Comparison of ENCODE assay signal across 11 mouse cellular contexts in genomic region chr19:29524614-29525013, GRCm38 (mm10). TPM values are rescaled to one million over a fixed set of nuclear protein-coding genes. Genes with fewer than 3 reads are reported as not detected.
DNase-seq lines count a peak whose midpoint lies in the region; ATAC-seq lines count a peak whose summit lies in the region.
"Had no signal": no experiment of that assay in that cellular context is flagged by ENCODE, and none has a peak within 500 bp of the region (broad histone marks: within the 10 kb centered on the region; RNA-seq: fewer than 3 reads in every experiment).

No protein-coding gene starts in this region.

- no peak overlapping the region for H3K27ac ChIP-seq in midbrain, embryonic 16.5 days (ENCODE audit: low read length)
- H3K27ac ChIP-seq: heart, embryonic 13.5 days; macrophage; neural tube, embryonic 12.5 days had no signal

- peaks cover 14% of the 10 kb centered on the region for H3K4me1 ChIP-seq in midbrain, embryonic 16.5 days (ENCODE audit: control insufficient read depth, insufficient read depth, low read length)

- intact Hi-C loops in gastrocnemius, postnatal 14 days (cut with DNase I; ENCODE audit: low total_unique reads): no loop called here

- no peak for ATAC-seq in midbrain, embryonic 16.5 days

- WGBS in midbrain, embryonic 16.5 days: 72% methylated on average over 4 of the region's 4 CpGs

- no peak overlapping the region for H3K9ac ChIP-seq in midbrain, embryonic 16.5 days (ENCODE audit: low read depth, low read length)
- H3K9ac ChIP-seq: heart, embryonic 13.5 days; neural tube, embryonic 12.5 days had no signal

- no peak overlapping the region for H3K4me2 ChIP-seq in midbrain, embryonic 16.5 days (ENCODE audit: low read length)

- DNase-seq in gastrocnemius, adult 18-20 months (ENCODE audit: low spot score): peak; percentile 52
- no peak for DNase-seq in gastrocnemius, postnatal 25 days
- DNase-seq in right cerebral cortex, postnatal 4 days: peak; percentile 23
- DNase-seq in right cerebral cortex, postnatal 36 days (ENCODE audit: low spot score in 2 of 2): no peak
- DNase-seq in gastrocnemius, postnatal 14 days: peak; percentile 54
- DNase-seq in layer of hippocampus, postnatal 14 days (ENCODE audit: low spot score in 2 of 2): no peak
- DNase-seq in thymus, postnatal 36 days: no peak

- 0 out of 2 replicates have a peak, but pooled peaks cover 3% of the 10 kb centered on the region for H3K9me3 ChIP-seq in midbrain, embryonic 16.5 days (replicated peaks; ENCODE audit: control insufficient read depth, low read length, poor library complexity, severe bottlenecking)

- H3K36me3 ChIP-seq in midbrain, embryonic 16.5 days (ENCODE audit: control insufficient read depth, insufficient read depth, low read length): no peaks in the 10 kb centered on the region
- H3K36me3 ChIP-seq: neural tube, embryonic 12.5 days had no signal

- no peaks in the 10 kb centered on the region for H3K27me3 ChIP-seq in midbrain, embryonic 16.5 days (ENCODE audit: control insufficient read depth, insufficient read depth, low read depth, low read length)
- H3K27me3 ChIP-seq: heart, embryonic 13.5 days; neural tube, embryonic 12.5 days had no signal

- H3K4me3 ChIP-seq in midbrain, embryonic 16.5 days (ENCODE audit: low read depth, low read length): no peak overlapping the region
- H3K4me3 ChIP-seq: neural tube, embryonic 12.5 days had no signal

RNA-seq across cellular contexts. Expression of gene Ric1, which starts 2.5 kb away (rescaled TPM):
- total RNA-seq in gastrocnemius, adult 18-20 months (2021): 10 to 100 TPM; 25.6 to 28.0 TPM
- total RNA-seq in gastrocnemius, postnatal 25 days (2021): 10 to 100 TPM; 22.5 to 23.8 TPM
- 10 to 100 TPM; 24.2 to 26.1 TPM for total RNA-seq in gastrocnemius, postnatal 14 days (2021)
- total RNA-seq in layer of hippocampus, postnatal 14 days (2021): 10 to 100 TPM; 45.4 to 46.1 TPM
- 12.4 and 12.6 TPM in 2 replicates for polyA plus RNA-seq in midbrain, embryonic 16.5 days (2015; fragmentation: Nextera tagmentation; extraction: Ambion mirVana)

Comparison
In these comparisons a context has a peak if more than half of its experiments do, and no peak if none do; other contexts are left out.
1. DNase-seq: peak in gastrocnemius, adult 18-20 months (single experiment), right cerebral cortex, postnatal 4 days (single experiment) and gastrocnemius, postnatal 14 days (single experiment); none in gastrocnemius, postnatal 25 days (single experiment), right cerebral cortex, postnatal 36 days (0 of 2), layer of hippocampus, postnatal 14 days (0 of 2) and thymus, postnatal 36 days (0 of 2).